Mouse (Mus musculus): ENCODE results near the gene Gna11. TPM values are rescaled to one million over a fixed set of nuclear protein-coding genes. Genes with fewer than 3 reads are reported as not detected.

Gene Gna11
- polyA plus RNA-seq, 1 experiment from 2014 or later: 47.0 TPM

DNA sequence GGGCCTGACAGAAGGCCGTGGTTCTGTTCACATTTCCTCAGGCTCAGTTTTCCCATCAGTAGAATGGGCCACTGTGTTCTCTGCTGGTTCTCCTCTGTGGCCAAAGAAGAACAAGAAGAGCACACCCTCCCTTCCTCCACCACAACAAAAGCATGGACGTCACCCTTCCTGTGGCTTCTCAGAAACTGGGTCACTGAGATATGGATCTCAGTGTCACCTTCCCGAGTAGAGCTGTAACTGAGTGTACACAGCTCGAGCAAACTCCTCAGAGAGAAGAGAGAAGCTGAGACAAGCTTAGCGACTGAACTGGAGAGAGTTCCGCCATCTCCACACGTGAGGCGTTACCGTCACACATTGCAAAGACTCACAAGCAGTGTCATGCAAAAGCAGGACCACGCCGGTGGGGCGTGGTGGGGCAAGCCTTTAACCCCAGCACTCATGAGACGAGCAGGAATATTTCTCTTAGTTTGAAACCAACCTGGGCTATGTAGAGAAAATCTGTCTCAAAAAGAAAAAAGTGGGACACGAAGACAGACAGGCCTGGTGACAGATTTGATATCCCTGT lies 34.7 kb downstream of the Gna11 start:
- H3K27me3 ChIP-seq (replicated peaks; ENCODE audit: control insufficient read depth, insufficient read depth, low read length): no peaks in the 10 kb centered on the region
- 72% methylated on average over 14 of the region's 14 CpGs for WGBS
- H3K4me3 ChIP-seq (ENCODE audit: low read depth, low read length): no peak overlapping the region
- peaks cover 7% of the 10 kb centered on the region for H3K9me3 ChIP-seq (ENCODE audit: control insufficient read depth, low read length)
- H3K9ac ChIP-seq (ENCODE audit: low read depth, low read length): no peak overlapping the region
- ATAC-seq (replicated peaks; ENCODE audit: low FRiP score) (no peak), DNase-seq (ENCODE audit: low spot score) (no peak)
- no peak overlapping the region for H3K4me2 ChIP-seq
- H3K36me3 ChIP-seq (ENCODE audit: control insufficient read depth, insufficient read depth, low read length): peaks cover 9% of the 10 kb centered on the region
- H3K4me1 ChIP-seq (replicated peaks; ENCODE audit: control insufficient read depth, insufficient read depth, low read length): no peaks in the 10 kb centered on the region
- no peak overlapping the region for H3K27ac ChIP-seq (ENCODE audit: low read depth, low read length)

DNA sequence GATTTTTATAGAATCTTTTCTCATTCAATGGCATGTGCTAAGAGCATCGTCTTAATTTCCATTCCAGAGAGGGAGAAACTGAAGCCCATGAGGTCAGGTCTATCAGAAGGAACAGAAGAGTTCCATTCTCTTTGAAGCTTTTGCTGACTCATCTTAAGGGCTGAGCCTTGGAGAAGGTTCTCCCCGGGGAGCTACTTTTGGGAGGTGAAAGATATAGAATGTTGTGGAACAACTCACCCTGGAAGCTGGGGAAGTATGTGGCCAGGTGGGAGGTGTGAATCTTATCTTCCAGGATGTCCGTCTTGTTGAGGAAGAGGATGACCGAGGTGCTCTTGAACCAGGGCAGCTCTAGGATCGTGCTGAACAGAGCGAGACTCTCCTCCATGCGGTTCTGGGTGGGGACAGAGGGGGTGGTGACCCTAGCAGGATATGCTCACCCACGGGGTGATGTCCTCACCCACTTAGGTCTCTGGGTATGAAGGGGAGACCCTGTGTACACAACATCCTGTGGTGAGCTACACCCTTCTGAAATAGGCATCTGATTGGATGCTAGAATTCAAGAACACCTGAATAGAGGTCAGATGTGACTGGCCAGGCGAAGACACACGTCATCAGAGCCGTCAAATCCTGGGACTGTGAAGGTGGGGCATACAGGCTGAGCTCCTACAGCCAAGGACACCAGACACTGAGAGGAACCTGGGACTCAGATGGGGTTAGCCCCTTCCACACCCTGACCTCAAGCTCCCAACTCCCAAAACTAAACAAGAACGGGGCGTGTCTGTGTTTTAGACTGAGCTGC lies 37.1 kb downstream of the Gna11 start:
- no peaks in the 10 kb centered on the region; the same call in 1 of the 2 replicates for H3K4me1 ChIP-seq (replicated peaks; ENCODE audit: control insufficient read depth, insufficient read depth, low read length)
- no peak for DNase-seq (ENCODE audit: low spot score)
- no peak overlapping the region for H3K4me2 ChIP-seq
- WGBS: 70% methylated on average over 13 of the region's 13 CpGs
- no peak overlapping the region for H3K9ac ChIP-seq (ENCODE audit: low read depth, low read length)
- no peak overlapping the region for H3K4me3 ChIP-seq (ENCODE audit: low read depth, low read length)
- no peak overlapping the region for H3K27ac ChIP-seq (ENCODE audit: low read depth, low read length)
- H3K9me3 ChIP-seq (ENCODE audit: control insufficient read depth, low read length): no peaks in the 10 kb centered on the region
- ATAC-seq (replicated peaks; ENCODE audit: low FRiP score): no peak
- no peaks in the 10 kb centered on the region for H3K27me3 ChIP-seq (replicated peaks; ENCODE audit: control insufficient read depth, insufficient read depth, low read length)
- no peaks in the 10 kb centered on the region for H3K36me3 ChIP-seq (ENCODE audit: control insufficient read depth, insufficient read depth, low read length)

DNA sequence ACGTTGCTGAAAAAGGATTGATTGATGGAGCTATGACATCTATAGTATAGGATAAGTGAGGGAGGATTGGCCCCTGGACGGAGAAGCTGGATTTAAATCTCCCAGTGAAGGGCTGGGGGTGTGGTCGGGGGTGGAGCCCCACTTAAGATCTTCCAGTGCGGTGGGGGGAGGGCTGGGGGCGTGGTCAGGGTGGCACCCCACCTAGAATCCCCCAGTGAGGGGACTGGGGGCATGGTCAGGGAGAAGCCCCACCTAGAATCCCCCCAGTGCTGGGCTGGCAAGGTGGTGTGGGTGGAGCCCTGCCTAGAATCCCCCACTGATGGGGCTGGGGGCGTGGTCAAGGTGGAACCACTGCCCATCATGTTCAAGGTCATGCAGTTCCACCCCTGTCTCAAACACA lies 37.9 kb downstream of the Gna11 start:
- 38% methylated on average over 6 of the region's 6 CpGs for WGBS
- H3K27ac ChIP-seq (ENCODE audit: low read depth, low read length): no peak overlapping the region

DNA sequence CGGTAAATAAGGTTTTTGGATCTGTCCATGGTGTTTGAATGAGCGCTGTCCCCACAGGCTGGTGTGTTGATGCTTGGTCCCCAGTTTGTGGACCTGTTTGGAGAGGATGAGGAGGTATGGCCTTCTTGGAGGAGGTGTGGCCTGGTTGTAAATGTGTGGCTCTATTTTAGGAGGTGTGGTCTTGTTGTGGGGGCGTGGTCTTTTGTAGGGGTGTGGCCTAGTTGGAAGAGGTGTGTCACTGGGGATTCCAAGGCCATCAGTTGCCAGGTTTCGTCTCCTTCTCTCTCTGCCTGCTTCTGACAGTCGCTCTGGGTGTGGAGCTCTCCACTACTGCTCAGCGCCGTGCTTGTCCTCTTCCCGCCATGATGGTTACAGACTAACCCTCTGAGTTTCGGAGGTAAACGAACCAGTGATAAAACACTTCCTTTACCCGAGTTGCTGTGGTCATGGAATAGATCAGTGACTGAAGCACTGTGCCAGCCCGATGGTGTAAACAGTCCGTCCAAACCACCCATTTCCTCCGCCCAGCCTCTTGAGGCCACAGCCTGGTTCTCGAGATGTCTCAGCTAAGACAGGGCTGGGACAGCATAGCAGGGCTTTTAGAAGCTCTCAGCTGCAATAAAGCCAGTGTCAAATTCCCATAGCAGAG lies 39.9 kb downstream of the Gna11 start:
- Histone ChIP-seq H3K4me2 (no peak overlapping the region), H3K9ac (ENCODE audit: low read depth, low read length) (no peak overlapping the region), H3K4me1 (replicated peaks; ENCODE audit: control insufficient read depth, insufficient read depth, low read length) (peaks cover 3% of the 10 kb centered on the region; the same call in 1 of the 2 replicates), H3K4me3 (ENCODE audit: low read depth, low read length) (no peak overlapping the region), H3K36me3 (ENCODE audit: control insufficient read depth, insufficient read depth, low read length) (no peaks in the 10 kb centered on the region), H3K27me3 (replicated peaks; ENCODE audit: control insufficient read depth, insufficient read depth, low read length) (no peaks in the 10 kb centered on the region), H3K9me3 (ENCODE audit: control insufficient read depth, low read length) (no peaks in the 10 kb centered on the region), H3K27ac (ENCODE audit: low read depth, low read length) (no peak overlapping the region)
- DNase-seq (ENCODE audit: low spot score) (no peak), ATAC-seq (replicated peaks; ENCODE audit: low FRiP score) (no peak)
- 79% methylated on average over 15 of the region's 15 CpGs for WGBS

More for the DNA sequence above, 37.9 kb downstream of the Gna11 start:
- Histone ChIP-seq H3K36me3 (ENCODE audit: control insufficient read depth, insufficient read depth, low read length) (no peaks in the 10 kb centered on the region), H3K4me3 (ENCODE audit: low read depth, low read length) (no peak overlapping the region), H3K4me1 (replicated peaks; ENCODE audit: control insufficient read depth, insufficient read depth, low read length) (peaks cover 3% of the 10 kb centered on the region; the same call in 1 of the 2 replicates), H3K27me3 (replicated peaks; ENCODE audit: control insufficient read depth, insufficient read depth, low read length) (no peaks in the 10 kb centered on the region), H3K9me3 (ENCODE audit: control insufficient read depth, low read length) (no peaks in the 10 kb centered on the region), H3K9ac (ENCODE audit: low read depth, low read length) (no peak overlapping the region), H3K4me2 (no peak overlapping the region)
- DNase-seq (ENCODE audit: low spot score) (no peak), ATAC-seq (replicated peaks; ENCODE audit: low FRiP score) (no peak)

DNA sequence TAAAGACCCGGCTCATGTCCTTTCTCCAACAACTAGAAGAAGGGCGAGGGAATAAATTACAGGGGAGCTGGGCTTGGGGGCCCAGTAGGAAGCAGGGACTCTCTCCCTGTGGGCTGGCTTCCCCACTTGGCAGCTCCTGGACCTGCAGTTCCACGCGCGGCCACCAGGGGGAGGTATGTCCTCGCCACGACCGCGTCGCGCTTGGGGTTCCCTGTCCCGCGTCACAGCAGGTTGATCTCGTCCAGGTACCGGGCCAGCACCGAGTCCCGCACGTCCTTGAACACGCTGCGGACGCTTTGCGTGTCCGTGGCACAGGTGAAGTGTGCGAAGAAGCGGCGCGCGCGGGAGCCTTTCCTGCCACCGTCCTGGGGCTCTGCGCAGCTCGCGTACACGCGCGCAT lies 42.3 kb downstream of the Gna11 start:
- H3K36me3 ChIP-seq (ENCODE audit: control insufficient read depth, insufficient read depth, low read length): no peaks in the 10 kb centered on the region
- DNase-seq (ENCODE audit: low spot score): peak; percentile 92
- H3K27me3 ChIP-seq (replicated peaks; ENCODE audit: control insufficient read depth, insufficient read depth, low read length): no peaks in the 10 kb centered on the region
- peak overlapping the region; percentile 79 for H3K4me2 ChIP-seq
- WGBS: 11% methylated on average over 36 of the region's 36 CpGs
- peak; percentile 39; the same call in 1 of the 2 replicates for ATAC-seq (replicated peaks; ENCODE audit: low FRiP score)
- H3K9ac ChIP-seq (ENCODE audit: low read depth, low read length): peak overlapping the region; percentile 59
- H3K9me3 ChIP-seq (ENCODE audit: control insufficient read depth, low read length): no peaks in the 10 kb centered on the region
- peak overlapping the region; percentile 44 for H3K4me3 ChIP-seq (ENCODE audit: low read depth, low read length)
- no peak overlapping the region for H3K27ac ChIP-seq (ENCODE audit: low read depth, low read length)
- H3K4me1 ChIP-seq (replicated peaks; ENCODE audit: control insufficient read depth, insufficient read depth, low read length): peaks cover 22% of the 10 kb centered on the region

DNA sequence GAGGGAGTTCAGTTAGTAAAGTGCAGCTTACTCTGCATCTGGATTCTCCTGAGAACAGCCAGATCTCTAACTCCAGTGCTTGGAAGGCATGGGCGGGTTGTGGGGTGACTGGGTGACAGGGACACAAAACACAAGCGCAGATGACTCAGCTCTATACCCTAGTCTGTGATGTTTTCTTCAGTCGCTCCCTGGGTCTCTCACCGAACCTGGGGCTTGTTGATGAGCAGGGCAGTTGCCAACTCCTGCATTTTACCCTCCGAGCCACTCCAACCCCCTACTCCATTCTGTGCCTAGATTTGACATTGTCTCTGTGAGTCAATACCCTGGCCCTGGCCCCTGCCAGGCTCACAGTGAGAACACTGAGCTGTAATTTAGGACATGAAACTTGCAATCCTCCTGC lies 43.1 kb downstream of the Gna11 start:
- Histone ChIP-seq H3K36me3 (ENCODE audit: control insufficient read depth, insufficient read depth, low read length) (no peaks in the 10 kb centered on the region), H3K4me1 (replicated peaks; ENCODE audit: control insufficient read depth, insufficient read depth, low read length) (peaks cover 30% of the 10 kb centered on the region)
- WGBS: 80% methylated on average over 5 of the region's 5 CpGs

DNA sequence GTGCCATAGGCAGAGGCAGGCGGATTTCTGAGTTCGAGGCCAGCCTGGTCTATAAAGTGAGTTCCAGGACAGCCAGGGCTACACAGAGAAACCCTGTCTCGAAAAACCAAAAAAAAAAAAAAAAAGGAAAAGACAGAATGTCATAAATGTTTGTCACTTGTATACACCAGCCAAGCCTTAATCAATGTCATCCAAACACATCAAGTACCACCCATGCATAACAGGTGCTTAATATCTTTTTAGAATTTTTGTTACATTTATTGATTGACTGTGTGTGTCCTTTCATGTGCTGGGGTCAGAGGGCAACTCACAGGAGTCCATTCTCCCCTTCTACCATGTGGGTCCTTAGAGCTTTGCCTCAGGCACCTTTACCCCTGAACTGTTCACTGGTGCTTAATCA lies 45.0 kb downstream of the Gna11 start, which contains the start of gene S1pr4:
Gene S1pr4, minus strand, starts transcription at position 101 of the 400 bp plus-strand sequence.
- H3K9ac ChIP-seq (ENCODE audit: low read depth, low read length): peak within 1 kb of the TSS; percentile 42
- H3K4me2 ChIP-seq: peak within 1 kb of the TSS; percentile 78
- DNase-seq (ENCODE audit: low spot score): no peak
- H3K36me3 ChIP-seq (ENCODE audit: control insufficient read depth, insufficient read depth, low read length): no peaks in the 10 kb centered on the region
- H3K4me3 ChIP-seq (ENCODE audit: low read depth, low read length): peak within 1 kb of the TSS; percentile 92
- H3K9me3 ChIP-seq (ENCODE audit: control insufficient read depth, low read length): no peaks in the 10 kb centered on the region
- H3K27me3 ChIP-seq (replicated peaks; ENCODE audit: control insufficient read depth, insufficient read depth, low read length): no peaks in the 10 kb centered on the region
- ATAC-seq (replicated peaks; ENCODE audit: low FRiP score): no peak
- 80% methylated on average over 3 of the region's 3 CpGs for WGBS
- peak within 1 kb of the TSS; percentile 62; the same call in 1 of the 2 replicates for H3K27ac ChIP-seq (ENCODE audit: low read depth, low read length)
- H3K4me1 ChIP-seq (replicated peaks; ENCODE audit: control insufficient read depth, insufficient read depth, low read length): peaks cover 36% of the 10 kb centered on the region

More for the DNA sequence above, 43.1 kb downstream of the Gna11 start:
- ATAC-seq (replicated peaks; ENCODE audit: low FRiP score): no peak
- Histone ChIP-seq H3K27ac (ENCODE audit: low read depth, low read length) (no peak overlapping the region), H3K27me3 (replicated peaks; ENCODE audit: control insufficient read depth, insufficient read depth, low read length) (no peaks in the 10 kb centered on the region), H3K4me3 (ENCODE audit: low read depth, low read length) (no peak overlapping the region), H3K4me2 (no peak overlapping the region), H3K9me3 (ENCODE audit: control insufficient read depth, low read length) (no peaks in the 10 kb centered on the region), H3K9ac (ENCODE audit: low read depth, low read length) (no peak overlapping the region)
- DNase-seq (ENCODE audit: low spot score): no peak

DNA sequence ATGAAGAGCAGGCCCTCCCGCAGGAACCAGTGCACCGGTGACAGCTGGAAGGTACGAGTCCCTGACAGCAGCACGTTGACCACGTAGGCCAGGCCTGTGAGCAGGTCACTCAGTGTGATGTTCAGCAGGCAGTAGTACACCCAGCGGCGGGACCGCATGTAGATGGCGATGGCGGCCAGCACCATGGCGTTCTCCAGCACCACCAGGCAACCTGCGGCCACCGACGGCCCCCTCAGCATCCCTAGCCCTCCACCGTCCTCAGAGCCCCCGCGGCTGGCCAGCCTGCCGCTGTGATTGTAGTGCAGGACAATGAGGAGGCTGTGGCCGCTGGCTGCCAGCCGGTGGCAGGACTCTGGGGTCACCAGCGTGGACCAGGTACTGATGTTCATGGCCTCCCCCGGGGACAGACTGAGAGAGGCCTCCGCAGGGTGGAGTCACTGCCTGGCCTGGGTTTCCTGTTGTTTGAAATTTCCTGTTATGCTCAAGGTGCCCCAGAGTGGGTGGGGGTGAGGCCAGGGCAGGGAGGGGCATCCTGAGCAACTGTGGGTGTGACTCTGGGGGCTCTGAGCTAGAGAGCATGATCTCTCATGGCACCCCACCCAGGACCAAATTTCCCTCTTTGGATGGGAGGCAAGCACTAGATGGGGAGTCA lies 45.6 kb downstream of the Gna11 start:
- H3K36me3 ChIP-seq (ENCODE audit: control insufficient read depth, insufficient read depth, low read length): no peaks in the 10 kb centered on the region
- ATAC-seq (replicated peaks; ENCODE audit: low FRiP score) (no peak), DNase-seq (ENCODE audit: low spot score) (no peak)
- 66% methylated on average over 23 of the region's 23 CpGs for WGBS
- no peaks in the 10 kb centered on the region for H3K9me3 ChIP-seq (ENCODE audit: control insufficient read depth, low read length)
- H3K4me1 ChIP-seq (replicated peaks; ENCODE audit: control insufficient read depth, insufficient read depth, low read length): peaks cover 42% of the 10 kb centered on the region
- no peaks in the 10 kb centered on the region for H3K27me3 ChIP-seq (replicated peaks; ENCODE audit: control insufficient read depth, insufficient read depth, low read length)
- H3K4me2 ChIP-seq: peak overlapping the region; percentile 78
- H3K4me3 ChIP-seq (ENCODE audit: low read depth, low read length): peak overlapping the region; percentile 92
- H3K27ac ChIP-seq (ENCODE audit: low read depth, low read length): peak overlapping the region; percentile 62; the same call in 1 of the 2 replicates
- H3K9ac ChIP-seq (ENCODE audit: low read depth, low read length): peak overlapping the region; percentile 42
